Mouse (Mus musculus) lung, adult 2 months (tissue): Measurements from ENCODE around the gene Cap2.

Experiments used
- CTCF ChIP-seq: fragments of 200-500 bp; IDR thresholded peaks from 2 replicates; pipeline ENCODE4 v1.5.1; 2011; ENCODE audit warnings: mild to moderate bottlenecking, low read length, control low read depth; ENCODE audit not compliant: insufficient read depth
- POLR2A ChIP-seq: fragments of 200-500 bp; IDR thresholded peaks from 2 replicates; pipeline ENCODE4 v1.6.1; 2011; ENCODE audit warnings: low read depth, mild to moderate bottlenecking, control low read depth, low read length, borderline replicate concordance; ENCODE audit errors: extremely low read depth

DNA sequence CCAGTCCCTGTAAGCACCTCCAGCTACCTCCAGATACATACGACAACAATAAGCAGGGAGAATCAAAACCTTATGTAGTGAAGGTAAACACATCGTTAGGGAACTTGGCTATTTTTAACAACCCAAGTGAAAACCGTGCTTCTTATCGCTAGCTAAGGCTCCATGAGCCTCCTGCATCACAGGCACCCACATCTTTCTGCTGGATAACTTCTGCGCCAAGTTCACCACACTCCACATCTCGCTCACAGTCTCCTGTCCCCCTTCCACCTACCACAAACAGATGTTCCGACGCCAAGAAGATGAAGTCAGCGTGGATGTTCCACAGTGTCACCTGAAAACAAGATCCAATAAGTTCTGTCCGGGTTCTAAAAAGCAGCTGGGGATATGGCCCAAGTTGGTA is 49.0 kb downstream of the Cap2 start:
- TF ChIP-seq POLR2A: no peak
- TF ChIP-seq CTCF: no peak
